Mouse (Mus musculus) naive thymus-derived CD4-positive, alpha-beta T cell, adult 2 months (primary cell): ENCODE measurements around the gene Pif1.

Experiments
- DNase-seq: peaks from one replicate; pipeline ENCODE4 v3.0.0-alpha.2; 2011; ENCODE audit warnings: low read depth

Gene Pif1

DNA sequence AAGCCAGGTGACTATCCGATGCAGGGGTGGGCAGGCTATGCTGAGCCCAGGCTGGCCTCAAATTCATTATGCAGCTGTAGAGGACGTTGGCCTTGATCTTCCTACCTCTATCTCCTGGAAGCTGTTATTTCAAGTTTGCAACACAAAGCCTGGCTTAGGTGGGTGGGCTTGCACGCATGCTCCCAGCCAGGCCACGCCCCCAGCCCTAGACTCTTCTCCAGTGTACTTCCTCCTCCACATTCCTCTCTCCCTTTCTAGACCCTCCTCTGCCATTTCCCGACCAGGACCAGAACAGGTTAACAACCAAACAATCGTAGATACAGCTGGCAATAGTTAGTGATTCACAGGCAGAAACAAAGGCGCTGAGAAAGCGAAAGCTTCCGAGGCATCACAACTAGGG is 6.6 kb downstream of the Pif1 start:
- no peak for DNase-seq

DNA sequence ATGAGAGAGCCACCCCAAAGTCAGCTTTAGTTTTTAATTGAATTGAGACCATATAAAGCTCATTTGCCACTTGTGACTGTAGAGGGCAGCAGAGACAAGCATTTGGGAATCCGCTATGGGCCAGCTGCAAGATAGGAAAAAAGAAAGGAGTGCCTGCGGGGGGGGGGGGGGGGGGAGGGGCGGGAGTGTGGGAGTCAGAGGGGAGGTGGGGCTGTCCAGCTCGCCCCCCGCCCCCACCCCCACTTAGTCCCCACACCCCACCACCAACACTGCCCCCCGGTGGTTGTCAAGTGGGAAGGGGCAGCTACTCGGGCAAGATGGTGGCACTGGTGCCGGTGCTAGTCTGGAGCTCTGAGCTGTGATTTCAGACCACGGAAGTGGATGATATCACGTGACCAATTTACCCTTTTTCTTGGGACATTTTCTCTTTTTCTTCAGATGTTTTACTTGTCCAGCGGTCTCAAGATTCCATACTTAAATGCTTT is 11.8 kb downstream of the Pif1 start:
- peak; percentile 68 for DNase-seq

DNA sequence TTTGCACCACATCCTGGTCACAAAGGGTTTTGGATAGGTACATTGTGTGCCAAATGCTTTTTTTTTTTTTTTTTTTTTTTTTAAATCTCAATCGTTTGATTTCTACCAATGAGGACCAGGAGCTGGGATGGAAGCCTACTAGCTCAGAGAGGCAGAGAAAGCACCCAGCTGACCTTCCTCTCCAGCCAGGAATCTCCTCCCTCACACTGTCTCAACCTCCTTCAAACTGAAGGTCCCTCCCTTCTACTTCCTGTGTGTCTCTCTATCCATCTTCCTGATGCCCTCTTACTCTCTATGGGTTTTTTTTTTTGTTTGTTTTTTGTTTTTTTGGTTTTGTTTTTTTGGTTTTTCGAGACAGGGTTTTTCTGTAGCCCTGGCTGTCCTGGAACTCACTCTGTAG is 14.0 kb downstream of the Pif1 start:
- DNase-seq = no peak

DNA sequence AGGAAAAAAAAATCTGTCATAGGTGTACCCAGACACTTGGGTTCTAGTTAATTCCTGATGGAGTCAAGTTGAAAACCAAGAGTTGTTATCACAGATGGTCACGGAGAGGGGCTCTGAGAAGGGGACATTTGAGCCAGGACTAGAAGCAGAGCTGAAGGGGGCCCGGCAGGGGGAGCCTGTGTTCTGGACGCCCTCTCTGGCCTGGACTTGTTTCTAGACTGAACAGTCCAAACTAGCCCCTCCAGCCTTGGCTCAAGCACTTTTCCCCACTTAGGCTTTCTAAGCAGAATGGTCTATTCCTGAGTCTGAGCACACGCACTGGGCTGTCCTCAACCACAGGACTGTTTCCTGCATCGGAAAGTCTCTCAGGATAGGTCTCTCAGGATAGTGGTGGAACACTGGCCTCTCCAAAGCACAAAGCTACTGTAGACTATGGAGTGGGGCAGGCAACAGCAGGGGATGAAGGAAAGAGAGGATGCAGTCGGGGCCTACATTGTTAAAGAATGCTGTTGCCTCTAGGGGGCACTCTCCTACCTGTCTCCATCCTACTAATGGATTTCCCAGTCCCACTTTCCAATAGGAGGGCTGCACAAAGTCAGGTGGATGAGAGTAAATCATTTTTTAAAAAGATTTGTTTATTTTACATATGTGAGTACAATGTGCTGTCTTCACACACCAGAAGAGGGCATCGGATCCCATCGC is 16.6 kb downstream of the Pif1 start:
- DNase-seq = peak; percentile 44

DNA sequence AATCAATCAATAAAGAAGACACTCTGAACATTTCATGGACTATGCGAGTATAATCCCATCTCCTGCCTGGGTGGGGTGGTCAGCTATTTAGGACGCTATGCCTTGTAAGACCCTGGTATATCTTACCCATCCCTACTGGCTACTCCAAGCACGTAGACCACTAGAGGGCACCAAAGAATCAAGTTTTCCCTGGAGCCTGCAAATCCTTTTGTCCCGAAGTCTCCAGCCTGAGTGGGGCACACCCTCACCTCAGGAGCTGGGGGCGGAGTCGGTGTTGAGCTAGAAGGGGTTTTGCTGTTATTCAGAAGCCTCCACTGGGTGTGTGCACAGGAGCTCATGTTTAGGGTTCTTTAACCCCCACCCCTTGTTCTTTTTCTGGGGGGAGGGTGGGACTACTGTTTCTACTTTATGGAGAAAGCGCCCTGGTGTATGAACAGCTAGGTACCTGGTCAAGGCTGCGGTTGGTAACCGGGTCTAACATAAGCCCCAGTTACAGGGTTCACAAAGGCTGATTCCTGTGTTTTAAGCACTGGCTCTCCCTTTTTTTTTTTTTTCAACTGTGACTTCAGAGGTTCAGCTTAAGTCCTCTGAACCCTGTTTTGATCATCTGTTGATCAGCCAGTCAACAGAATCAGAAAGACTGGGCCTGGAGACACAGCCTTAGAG is 18.6 kb downstream of the Pif1 start:
- peak; percentile 73 for DNase-seq

DNA sequence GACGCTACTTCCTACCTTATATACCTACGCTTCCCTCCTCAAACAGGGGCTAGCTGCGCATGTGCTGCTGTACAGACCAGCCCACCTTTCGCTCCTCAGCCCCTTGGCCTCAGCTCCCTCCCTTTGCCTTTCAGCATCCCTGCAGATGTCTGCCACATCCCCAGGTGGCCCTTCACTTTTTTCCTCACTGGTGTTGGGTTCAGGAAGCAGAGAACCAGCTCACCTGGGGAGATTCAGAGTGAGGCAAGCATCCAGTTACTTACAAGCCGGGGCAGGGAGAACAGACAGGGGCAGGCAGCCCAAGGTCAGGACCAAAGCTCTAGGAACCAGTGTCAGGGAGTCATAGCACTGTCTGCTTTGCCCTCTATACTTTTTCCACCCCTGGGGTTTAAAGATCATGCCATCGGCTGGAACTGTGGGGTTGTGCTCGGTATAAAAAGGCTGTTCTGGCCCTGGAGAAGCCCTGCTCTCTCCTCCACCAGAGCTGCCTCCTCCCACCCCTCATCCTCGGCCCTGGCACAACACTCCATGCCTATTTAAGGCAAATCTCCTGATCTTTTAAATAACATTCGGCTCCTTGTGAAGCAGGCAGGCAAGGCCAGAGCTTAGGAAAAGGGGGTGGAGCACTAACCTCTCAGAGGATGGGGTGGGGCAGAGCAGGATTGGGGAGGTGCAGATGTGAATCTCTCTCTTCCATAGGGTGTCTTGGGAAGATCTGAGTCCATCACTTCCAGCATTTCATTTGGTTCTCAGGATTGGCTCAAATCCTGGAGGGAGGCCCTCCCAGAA is 19.6 kb downstream of the Pif1 start:
- DNase-seq = no peak

DNA sequence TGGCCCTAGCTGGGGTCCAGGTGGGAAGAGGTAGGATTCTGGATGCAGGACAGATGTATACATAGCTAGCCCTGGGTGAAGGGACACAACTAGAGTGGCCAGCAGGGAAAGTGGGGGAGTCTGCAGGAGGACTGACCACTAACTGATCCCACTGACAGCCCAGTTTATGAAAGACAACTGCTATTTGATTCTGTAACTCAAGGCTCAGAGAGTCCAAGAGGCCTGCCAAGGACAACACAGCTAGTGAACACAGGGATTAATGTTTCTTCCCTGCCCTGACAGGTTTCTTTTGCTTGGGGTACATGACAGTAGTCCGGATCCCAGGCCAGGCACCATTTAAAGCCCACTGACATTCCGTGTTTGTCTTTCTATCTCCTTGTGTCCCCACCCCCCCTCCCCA is 20.2 kb downstream of the Pif1 start:
- no peak for DNase-seq

DNA sequence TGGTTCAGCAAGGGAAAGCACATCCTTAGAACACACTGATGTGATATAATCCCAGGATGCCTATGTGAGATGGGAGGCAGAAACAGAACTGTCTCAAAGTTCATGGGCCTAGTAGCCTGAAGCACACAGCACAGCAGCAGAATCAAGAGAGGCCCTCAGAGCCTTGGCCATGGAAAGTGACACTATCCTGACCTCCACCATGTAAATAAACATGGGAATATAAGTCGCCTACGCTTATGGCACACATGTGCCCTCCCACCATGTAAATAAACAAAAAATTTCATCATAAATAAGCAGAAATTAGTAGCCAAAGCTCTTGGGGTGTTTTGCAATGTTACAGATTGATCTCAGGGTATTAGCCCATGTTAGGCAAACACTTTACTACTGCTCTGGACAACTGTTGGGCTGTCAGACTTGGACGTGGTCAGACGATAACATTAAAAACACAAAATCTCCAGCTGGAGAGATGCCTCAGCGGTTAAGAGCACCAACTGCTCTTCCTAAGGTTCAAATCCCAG is 25.1 kb downstream of the Pif1 start:
- no peak for DNase-seq

DNA sequence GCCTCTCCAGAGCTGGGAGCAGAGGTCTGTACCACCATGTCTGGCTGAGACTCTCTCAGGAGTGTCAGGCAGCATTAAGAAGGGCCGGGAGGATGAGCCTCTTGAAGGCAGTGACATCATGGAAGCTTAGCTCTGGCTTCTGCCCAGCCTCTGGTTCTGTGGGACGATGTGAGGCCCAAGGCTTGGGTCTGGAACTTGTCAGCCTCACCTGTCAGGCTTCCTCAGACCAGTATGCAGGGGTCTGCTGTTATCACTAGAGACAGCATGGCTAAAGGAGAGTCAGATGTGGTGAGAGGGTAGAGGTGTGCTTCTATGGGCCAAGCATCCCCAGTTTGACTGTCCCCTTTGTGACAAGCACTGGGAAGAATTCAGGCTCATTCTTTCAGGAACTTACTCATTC is 26.1 kb downstream of the Pif1 start:
- DNase-seq = no peak

DNA sequence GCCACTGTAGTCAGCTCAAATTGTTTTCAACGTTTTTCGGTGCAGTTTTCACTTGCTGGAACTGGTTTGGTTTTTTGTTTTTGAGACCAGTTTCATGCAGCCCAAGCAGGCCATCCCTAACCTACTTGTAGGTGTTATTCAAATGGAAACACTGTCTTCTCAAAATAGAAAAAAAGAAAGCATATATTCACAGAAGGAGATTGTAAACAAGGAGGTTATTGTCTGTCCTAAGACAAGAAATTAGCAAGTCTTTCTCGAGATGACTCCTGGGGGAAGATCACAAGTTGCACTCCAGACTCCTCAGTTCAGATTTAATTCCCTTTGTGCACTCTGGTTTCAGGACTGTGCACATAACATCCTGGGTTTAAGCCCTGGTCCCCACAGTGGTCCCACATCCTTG is 32.4 kb downstream of the Pif1 start:
- DNase-seq = no peak

DNA sequence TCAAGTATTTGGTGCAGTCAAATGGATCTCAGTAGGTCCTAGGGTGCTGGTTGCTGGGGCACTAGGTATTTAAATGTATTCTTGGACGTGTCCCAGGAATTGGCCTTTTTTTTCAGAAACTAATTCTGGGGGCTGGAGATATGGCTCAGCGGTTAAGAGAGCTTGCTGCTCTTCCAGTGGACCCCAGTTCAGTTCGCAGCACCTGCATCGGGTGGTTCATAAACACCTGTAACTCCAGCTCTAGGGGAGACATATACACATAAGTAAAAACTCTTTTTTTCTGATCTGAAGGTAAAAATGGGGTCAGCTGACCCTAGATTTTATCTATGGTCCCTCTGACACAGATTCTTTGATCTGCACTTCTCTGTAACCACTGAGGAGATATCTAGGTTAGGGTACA is 34.2 kb downstream of the Pif1 start:
- DNase-seq = no peak

DNA sequence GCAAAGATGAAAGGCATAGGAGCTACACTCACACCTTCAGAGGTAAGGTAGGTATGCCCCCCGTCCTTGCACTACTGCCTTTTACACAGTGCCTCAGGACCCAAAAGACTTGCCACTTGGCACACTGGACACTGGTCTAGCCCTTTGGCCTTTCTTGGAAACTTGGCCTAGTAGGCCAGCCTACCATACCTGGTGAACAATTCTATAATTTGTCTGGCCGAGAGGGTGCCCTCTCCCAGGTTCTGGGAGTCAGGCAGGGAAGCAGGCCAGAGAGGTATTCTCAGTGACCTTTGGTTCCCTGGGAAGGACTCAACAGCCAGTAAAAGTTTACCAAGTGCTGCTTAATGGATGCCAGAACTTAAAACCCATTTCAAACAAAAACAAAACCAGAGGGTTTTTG is 34.7 kb downstream of the Pif1 start:
- DNase-seq = no peak

DNA sequence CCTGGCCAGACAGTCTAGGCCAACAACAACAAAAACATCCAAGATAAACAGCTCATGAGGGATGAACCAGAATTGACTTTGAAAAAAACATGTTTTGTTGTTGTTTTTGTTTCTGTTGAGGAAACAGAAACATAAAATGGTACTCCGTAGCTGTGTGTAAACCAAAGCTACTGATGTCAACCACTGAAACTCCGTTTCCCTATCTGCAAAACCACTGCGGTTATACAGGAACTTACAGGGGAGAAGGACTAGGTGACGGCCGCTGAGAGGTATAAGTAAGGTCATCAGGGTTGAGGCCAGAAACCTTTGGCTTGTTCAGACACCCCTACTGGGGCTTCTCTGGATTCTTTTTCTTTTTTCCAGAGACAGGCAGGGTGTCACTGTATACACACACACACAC is 35.9 kb downstream of the Pif1 start:
- DNase-seq = peak; percentile 31

DNA sequence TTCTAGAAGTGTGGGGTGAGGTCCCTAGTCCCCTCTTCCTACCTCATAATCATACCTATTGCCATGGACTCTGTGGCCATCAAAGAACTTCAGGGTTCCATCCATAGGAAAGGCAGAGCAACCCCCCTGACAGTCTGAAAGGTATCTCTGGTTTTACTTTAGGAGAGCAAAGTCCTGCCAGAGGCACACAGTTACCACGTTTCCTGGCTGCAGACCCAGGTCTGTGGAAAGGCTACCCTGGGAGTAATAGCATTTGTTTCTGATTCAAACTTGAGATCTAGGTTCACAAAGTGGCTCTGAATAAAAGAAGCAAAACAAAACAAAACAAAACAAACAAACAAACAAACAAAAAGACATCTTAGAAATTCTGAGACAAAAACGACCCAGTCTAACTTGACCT is 37.3 kb downstream of the Pif1 start:
- no peak for DNase-seq

DNA sequence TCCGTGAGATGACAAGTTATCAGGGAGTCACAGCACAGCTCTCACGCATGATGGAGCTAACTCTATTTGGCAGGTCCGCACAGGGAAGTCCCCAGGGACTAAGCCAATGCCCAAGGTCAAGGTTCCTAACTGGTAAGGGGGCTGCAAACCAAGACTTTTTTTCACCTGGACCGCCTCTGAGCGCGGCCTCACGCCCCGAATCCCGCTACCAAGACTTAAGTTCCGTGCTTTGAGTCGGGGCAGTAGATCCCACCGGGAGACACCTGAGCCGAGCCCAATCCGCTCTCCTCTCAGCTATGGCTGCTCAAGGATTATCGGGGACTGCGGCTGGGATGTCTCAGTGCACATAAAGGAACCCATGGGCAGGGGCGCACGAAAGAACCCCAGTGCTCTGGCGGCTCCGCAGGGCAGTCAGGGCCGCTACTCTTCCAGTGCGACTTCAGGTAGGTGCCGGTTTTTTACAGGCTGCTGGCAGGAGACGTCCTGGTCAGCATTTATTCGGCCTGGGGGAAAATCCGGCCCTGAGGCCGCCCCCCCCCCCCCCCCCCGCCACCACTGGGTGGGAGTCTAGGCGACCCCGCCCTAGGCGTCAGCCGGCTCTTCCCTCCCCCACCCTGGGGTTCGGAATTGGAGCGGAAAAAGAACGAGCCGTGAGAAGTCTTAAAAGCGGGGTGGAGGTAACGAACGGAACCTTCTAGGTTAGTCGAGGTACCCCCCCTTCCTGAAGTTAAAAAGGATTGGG is 42.2 kb downstream of the Pif1 start, which contains the start of gene Rbpms2:
TSS of gene Rbpms2 (plus strand) at position 624 of the 742 bp plus-strand sequence.
- DNase-seq = peak; percentile 64

DNA sequence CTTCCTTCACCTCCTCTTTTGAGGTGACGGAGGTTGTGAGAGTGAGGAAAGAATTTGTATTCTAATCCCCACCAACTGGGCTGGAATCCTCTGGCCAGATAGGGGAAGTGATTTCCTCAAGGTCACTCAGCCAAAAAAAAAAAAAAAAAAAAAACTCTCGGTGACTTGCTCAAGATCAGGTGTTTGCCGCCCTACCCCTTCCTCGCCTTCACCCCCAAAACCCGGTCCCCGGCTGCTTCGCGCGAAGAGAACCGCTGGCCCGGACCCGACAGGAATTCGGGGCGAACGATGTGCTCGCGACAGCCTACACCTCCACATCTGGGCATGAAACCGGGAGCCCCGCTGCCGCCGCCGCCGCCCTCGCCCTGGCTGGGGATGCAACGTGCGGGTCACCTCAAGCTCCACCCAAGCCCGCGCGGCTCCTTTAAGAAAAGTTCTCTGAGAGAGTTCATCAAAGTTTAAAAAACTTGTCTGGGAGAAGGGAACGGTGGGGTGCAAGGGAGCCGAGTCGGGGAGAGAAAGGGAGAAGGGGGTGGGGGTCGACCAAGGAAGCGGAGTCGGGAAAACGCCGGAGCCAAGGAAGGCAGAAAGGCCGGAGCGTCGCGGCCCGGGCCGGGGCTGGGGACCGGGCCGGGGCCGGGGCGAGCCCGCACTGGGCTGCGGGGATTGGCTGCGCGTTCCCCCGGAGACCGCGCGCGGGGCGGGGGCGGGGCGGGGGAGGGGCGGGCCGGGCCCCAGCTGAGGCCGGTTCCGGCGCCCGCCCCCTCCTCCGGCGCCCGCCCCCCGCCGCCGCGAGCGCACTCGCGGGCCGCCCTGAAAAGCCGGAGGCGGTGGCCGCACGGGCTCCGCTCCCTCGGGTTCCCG is 43.0 kb downstream of the Pif1 start:
- DNase-seq = peak; percentile 53

DNA sequence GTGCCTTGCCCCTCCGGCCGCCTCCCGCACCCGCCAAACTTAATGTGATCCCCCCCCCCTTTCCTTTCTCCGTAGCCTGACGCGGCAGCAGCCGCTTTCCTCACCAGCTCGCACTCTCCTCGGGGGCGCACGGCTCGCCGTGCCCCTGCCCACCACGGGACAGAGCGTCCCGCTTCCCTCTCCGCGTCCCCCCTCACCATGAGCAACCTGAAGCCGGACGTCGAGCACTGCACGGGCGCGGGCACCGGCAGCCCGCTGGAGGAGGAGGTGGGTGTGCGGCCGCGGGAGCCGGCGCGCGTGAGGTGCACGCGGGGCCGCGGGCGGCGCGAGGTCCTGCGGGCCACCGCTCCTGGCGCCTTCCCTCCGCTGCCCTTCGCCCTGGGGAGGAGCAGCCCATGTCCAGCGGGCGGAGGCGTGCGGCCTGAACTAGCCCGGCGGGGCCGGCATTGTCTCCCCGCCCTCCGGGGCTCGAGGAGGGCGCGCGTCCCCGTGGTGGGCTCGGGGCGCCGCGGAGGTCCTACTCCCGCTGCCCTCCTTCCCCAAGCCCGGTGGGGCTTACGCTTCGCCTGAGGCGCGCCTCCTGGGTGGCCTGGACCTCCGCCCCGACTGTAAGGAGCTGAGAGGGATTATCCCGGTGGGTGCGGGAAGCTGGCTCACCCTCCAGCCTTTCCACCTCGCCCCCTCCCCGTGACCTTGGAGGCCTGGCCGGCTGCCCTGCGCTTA is 43.8 kb downstream of the Pif1 start:
- DNase-seq = peak; percentile 56

DNA sequence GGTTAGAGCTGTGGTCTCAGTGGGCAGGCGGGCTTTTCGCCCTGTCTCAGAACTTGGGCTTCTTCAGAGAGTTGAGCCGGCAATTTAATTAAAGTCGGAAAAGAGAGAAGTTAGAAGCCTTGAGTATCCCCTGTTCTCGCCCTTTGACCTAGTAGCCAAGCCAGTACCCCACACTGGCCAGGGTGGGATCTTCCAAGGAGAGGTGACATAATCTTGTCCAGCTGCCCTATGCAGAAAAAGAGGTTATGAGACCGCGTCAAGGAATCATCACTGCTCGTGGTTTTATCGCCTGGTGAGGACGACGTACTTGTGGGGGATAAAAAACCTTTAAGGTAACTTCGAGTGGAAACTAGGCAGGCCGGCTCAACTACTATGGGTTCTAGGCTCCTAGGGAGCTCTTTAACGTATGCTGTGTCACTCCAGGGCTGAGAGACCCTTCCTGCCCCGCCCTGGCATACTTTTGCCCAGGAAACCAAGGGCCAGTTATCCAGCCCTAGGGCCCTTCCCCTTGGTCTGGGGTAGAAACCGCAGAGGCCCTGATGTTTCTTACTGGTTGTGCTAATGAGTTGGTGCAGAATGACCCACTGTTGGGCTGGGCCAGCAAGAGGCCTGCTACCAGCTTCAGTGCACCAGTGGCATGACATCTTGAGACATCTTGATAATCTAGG is 44.5 kb downstream of the Pif1 start:
- DNase-seq = peak; percentile 33

DNA sequence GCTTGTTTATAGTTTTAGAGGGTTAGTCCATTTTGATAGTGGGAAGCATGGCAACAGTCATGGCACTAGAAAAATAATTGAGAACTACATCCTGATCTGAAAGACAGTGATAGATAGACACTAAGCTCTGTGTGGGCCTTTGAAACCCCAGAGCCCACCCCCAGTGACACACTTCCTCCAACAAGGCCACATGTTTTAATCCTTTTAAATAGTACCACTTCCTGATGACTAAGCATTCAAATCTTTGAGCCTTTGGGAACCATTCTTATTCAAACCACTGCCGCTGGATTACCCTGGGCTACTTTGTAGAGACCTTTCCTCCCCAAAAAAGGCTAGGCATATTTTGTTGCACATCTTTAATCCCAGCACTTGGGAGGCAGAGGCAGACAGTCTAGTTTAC is 48.8 kb downstream of the Pif1 start:
- no peak for DNase-seq

DNA sequence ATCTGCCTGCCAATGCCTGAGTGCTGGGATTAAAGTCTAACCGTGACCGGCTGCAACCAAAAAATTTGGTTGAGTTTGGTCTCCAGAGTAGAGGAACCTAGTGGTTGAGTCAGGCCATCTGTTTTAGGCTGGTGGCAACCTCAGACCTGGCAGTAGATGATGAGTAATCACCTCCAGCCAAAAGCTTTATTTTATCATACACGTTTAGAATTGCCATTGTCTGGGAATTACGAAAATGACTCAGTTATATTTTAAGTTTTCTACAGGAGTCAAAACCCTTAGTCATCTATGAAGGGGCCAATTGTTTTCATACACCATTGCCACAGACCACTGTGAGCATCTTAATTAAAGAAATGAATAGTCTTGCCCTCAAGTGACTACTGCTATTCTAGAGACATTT is 50.0 kb downstream of the Pif1 start:
- DNase-seq = no peak
